Mouse (Mus musculus): ENCODE results near the gene Slc17a7. TPM values are rescaled to one million over a fixed set of nuclear protein-coding genes. Genes with fewer than 3 reads are reported as not detected.
A peak's percentile ranks its signal among the peaks of the same experiment; 100 is the strongest.

The Slc17a7 gene
- polyA plus RNA-seq, 1 experiment from 2014 or later = 1.1 TPM

DNA sequence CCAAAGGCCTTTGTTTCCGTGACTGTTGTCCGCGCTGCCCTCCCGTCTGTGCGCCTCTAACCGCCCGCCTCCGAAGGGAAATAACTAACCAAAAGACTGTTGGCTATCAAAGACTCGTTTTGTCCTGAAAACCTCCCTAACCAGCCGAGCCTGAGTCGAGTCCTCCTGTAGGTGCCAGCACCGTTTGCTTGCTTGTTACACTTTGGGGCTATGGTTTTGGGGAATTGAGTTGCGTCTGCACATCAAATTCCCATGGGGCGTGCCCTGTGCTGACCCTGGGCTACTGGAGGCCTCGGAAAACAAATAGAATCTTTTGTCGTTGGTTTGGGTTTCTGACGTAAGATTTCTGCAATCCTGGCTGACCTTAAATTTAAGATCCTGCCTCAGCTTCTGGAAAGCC is 34.4 kb upstream of the Slc17a7 start:
- Histone ChIP-seq H3K4me3 (ENCODE audit: low read depth, low read length) (peak overlapping the region; percentile 48), H3K9ac (ENCODE audit: low read depth, low read length) (peak overlapping the region; percentile 67), H3K27me3 (ENCODE audit: control insufficient read depth, insufficient read depth, low read depth, low read length) (no peaks in the 10 kb centered on the region), H3K4me1 (ENCODE audit: control insufficient read depth, insufficient read depth, low read length) (peaks cover 31% of the 10 kb centered on the region), H3K4me2 (ENCODE audit: low read length) (peak overlapping the region; percentile 78), H3K27ac (ENCODE audit: low read length) (peak overlapping the region; percentile 91), H3K9me3 (replicated peaks; ENCODE audit: control insufficient read depth, low read length, poor library complexity, severe bottlenecking) (no peaks in the 10 kb centered on the region; the same call in 1 of the 2 replicates), H3K36me3 (ENCODE audit: control insufficient read depth, insufficient read depth, low read length) (peaks cover 18% of the 10 kb centered on the region)
- ATAC-seq = no peak
- WGBS = under 1% methylated on average over 17 of the region's 17 CpGs

DNA sequence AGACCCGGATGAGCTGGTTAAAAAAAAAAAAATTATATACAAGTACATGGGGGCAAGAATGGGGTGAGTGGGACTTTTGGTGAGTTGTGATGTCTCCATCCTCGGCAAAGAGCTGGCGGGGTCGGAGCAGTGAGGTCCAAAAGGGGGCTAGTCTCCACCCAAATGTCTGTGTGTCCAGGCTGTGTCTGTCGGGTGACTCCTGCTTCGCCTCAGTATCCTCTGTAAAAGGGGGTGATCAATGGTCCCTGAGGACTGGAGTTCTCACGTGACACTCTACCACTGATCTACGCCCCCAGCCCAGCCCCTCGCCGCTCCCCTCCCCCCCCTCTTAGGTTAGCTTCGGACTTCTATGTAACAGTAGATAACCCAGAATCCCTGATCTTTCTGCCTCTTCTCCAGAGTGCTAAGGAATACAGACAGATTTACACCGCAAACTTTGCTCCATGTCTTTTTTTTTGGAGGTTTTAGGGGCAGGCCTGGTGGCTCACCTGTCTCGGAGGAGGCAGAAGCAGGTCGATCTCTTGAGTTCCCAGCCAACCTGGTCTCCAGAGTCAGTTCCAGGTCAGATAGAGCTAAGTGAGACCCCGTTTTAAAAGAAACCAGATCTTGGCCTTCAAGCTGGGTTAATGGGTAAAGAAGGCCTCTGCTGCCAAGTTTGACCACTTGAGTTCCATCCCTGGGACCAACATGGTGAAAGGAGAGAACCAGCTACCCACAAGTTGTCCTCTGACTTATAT is 33.8 kb upstream of the Slc17a7 start:
- Histone ChIP-seq H3K9ac (ENCODE audit: low read depth, low read length) (peak overlapping the region; percentile 67; the same call in 1 of the 2 replicates), H3K27me3 (ENCODE audit: control insufficient read depth, insufficient read depth, low read depth, low read length) (no peaks in the 10 kb centered on the region), H3K9me3 (replicated peaks; ENCODE audit: control insufficient read depth, low read length, poor library complexity, severe bottlenecking) (no peaks in the 10 kb centered on the region; the same call in 1 of the 2 replicates), H3K4me1 (ENCODE audit: control insufficient read depth, insufficient read depth, low read length) (peaks cover 26% of the 10 kb centered on the region), H3K4me2 (ENCODE audit: low read length) (peak overlapping the region; percentile 78), H3K36me3 (ENCODE audit: control insufficient read depth, insufficient read depth, low read length) (peaks cover 18% of the 10 kb centered on the region), H3K27ac (ENCODE audit: low read length) (peak overlapping the region; percentile 91), H3K4me3 (ENCODE audit: low read depth, low read length) (peak overlapping the region; percentile 48)
- no peak for ATAC-seq
- WGBS = 55% methylated on average over 15 of the region's 15 CpGs

DNA sequence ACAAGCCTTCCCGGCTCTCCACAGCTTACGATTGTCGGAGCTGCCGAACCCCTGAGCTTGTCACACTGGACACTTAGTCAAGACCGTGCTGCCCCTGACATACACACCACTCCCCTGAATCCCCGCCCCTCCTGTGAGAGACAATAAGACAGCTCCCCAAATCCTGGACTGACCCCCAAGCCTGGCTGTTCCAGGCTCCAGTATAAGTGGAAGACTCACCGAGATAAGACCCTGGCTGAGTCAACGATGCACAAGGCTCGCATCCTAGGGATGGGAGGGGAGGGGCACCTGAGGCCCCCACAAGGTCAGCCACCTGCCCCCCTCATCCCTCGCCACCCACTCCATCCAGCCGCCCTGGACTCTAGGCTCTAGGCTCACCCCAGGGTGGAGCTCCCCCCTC is 31.9 kb upstream of the Slc17a7 start:
- WGBS = 76% methylated on average over 11 of the region's 11 CpGs
- no peak overlapping the region for H3K4me3 ChIP-seq (ENCODE audit: low read depth, low read length)
- H3K9me3 ChIP-seq (replicated peaks; ENCODE audit: control insufficient read depth, low read length, poor library complexity, severe bottlenecking) = no peaks in the 10 kb centered on the region; the same call in 1 of the 2 replicates
- ATAC-seq = no peak
- no peak overlapping the region for H3K9ac ChIP-seq (ENCODE audit: low read depth, low read length)
- H3K4me1 ChIP-seq (ENCODE audit: control insufficient read depth, insufficient read depth, low read length) = peaks cover 19% of the 10 kb centered on the region
- H3K4me2 ChIP-seq (ENCODE audit: low read length) = no peak overlapping the region
- peaks cover under 1% of the 10 kb centered on the region; the same call in 1 of the 2 replicates for H3K36me3 ChIP-seq (ENCODE audit: control insufficient read depth, insufficient read depth, low read length)
- no peak overlapping the region for H3K27ac ChIP-seq (ENCODE audit: low read length)
- H3K27me3 ChIP-seq (ENCODE audit: control insufficient read depth, insufficient read depth, low read depth, low read length) = peaks cover 7% of the 10 kb centered on the region

DNA sequence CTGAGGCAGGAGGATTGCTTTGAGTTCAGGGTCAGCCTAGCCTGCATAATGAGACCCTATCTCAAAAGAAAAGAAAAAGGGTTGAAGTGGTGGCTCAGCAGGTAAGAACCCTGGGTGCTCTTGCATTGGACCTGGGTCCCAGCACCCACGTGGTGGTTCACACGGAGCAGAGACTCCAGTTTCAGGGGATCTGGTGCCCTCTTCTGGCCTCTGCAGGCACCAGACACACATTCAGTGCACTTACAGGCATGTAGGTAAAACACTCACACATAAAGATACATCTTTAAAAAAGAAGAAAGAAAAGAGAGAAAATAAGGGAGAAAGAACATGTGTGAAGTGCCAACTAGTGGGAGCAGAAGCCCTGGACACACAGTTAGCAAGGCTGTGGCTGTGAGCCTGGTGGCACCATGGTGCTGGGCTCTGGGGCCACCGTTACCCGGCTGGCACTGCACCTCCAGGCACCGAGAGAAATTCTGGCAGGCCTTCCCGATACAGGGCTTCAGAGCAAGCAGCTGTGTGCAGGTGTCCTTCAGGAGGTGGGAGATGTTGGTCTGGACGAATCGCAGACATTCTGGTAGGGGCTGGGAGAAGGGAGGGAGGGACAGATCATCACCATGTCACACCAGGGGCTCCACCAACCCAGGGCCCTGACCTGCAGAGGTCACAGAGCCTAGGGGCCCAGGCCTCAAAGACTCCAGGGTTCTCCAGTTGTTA is 30.1 kb upstream of the Slc17a7 start:
- H3K9me3 ChIP-seq (replicated peaks; ENCODE audit: control insufficient read depth, low read length, poor library complexity, severe bottlenecking) = no peaks in the 10 kb centered on the region; the same call in 1 of the 2 replicates
- no peaks in the 10 kb centered on the region for H3K36me3 ChIP-seq (ENCODE audit: control insufficient read depth, insufficient read depth, low read length)
- no peak overlapping the region for H3K4me3 ChIP-seq (ENCODE audit: low read depth, low read length)
- H3K4me1 ChIP-seq (ENCODE audit: control insufficient read depth, insufficient read depth, low read length) = peaks cover 10% of the 10 kb centered on the region
- WGBS = 74% methylated on average over 8 of the region's 8 CpGs
- no peak for ATAC-seq
- no peak overlapping the region for H3K27ac ChIP-seq (ENCODE audit: low read length)
- H3K27me3 ChIP-seq (ENCODE audit: control insufficient read depth, insufficient read depth, low read depth, low read length) = peaks cover 14% of the 10 kb centered on the region
- H3K9ac ChIP-seq (ENCODE audit: low read depth, low read length) = no peak overlapping the region
- no peak overlapping the region for H3K4me2 ChIP-seq (ENCODE audit: low read length)

DNA sequence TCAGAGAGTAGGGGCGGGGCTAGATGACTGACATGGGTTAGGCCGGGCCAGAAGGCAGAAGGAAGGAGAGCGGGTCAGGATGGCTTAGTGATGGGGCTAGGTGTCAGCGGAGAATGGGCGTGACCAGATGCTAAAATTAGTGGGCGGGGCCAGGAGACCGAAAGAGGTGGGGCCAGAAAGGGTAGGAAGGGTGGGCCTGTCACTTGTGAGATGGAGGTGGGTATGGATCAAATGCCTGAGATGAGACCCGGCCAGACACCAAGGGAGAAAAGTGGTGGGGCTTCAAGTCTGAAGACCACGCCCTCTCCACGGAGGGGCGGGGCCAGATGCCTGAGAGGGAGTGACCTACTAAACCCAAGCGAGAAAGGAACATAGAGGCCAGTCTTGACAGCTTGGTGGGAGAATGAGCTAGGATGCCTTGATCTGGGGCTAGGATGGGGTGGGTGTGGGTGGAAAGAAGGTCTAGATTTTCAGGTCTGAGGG is 29.2 kb upstream of the Slc17a7 start:
- no peak for ATAC-seq
- 5% methylated on average over 12 of the region's 12 CpGs for WGBS
- Histone ChIP-seq H3K9ac (ENCODE audit: low read depth, low read length) (no peak overlapping the region), H3K4me3 (ENCODE audit: low read depth, low read length) (no peak overlapping the region), H3K36me3 (ENCODE audit: control insufficient read depth, insufficient read depth, low read length) (no peaks in the 10 kb centered on the region), H3K9me3 (replicated peaks; ENCODE audit: control insufficient read depth, low read length, poor library complexity, severe bottlenecking) (no peaks in the 10 kb centered on the region; the same call in 1 of the 2 replicates), H3K4me2 (ENCODE audit: low read length) (no peak overlapping the region), H3K4me1 (ENCODE audit: control insufficient read depth, insufficient read depth, low read length) (peaks cover 6% of the 10 kb centered on the region), H3K27me3 (ENCODE audit: control insufficient read depth, insufficient read depth, low read depth, low read length) (peaks cover 14% of the 10 kb centered on the region), H3K27ac (ENCODE audit: low read length) (no peak overlapping the region)

DNA sequence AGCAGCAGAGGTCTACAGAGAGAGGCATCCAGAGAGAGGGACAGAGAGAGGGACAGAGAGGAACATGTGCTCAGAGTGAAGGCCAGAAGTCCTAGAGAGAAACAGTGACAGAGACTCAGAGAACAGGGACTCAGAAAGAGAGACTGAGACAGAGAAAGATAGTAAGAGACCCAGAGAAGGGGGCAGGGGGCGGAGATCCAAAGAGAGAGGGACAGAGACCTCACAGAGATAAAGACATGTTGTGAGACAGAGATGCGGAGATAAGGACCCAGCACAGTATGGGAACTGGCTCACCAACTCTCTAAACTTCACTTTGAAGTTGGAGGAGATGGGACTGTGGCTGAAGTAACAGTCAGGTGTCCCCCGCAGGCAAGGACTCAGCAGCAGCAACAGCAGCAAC is 28.4 kb upstream of the Slc17a7 start:
- ATAC-seq = no peak
- no peaks in the 10 kb centered on the region; the same call in 1 of the 2 replicates for H3K9me3 ChIP-seq (replicated peaks; ENCODE audit: control insufficient read depth, low read length, poor library complexity, severe bottlenecking)
- no peak overlapping the region for H3K4me3 ChIP-seq (ENCODE audit: low read depth, low read length)
- no peak overlapping the region for H3K27ac ChIP-seq (ENCODE audit: low read length)
- peak overlapping the region; percentile 68; the same call in 1 of the 2 replicates for H3K9ac ChIP-seq (ENCODE audit: low read depth, low read length)
- WGBS = 85% methylated on average over 3 of the region's 3 CpGs
- peaks cover 14% of the 10 kb centered on the region for H3K27me3 ChIP-seq (ENCODE audit: control insufficient read depth, insufficient read depth, low read depth, low read length)
- H3K4me1 ChIP-seq (ENCODE audit: control insufficient read depth, insufficient read depth, low read length) = peaks cover 4% of the 10 kb centered on the region; the same call in 1 of the 2 replicates
- no peaks in the 10 kb centered on the region for H3K36me3 ChIP-seq (ENCODE audit: control insufficient read depth, insufficient read depth, low read length)
- no peak overlapping the region for H3K4me2 ChIP-seq (ENCODE audit: low read length)

DNA sequence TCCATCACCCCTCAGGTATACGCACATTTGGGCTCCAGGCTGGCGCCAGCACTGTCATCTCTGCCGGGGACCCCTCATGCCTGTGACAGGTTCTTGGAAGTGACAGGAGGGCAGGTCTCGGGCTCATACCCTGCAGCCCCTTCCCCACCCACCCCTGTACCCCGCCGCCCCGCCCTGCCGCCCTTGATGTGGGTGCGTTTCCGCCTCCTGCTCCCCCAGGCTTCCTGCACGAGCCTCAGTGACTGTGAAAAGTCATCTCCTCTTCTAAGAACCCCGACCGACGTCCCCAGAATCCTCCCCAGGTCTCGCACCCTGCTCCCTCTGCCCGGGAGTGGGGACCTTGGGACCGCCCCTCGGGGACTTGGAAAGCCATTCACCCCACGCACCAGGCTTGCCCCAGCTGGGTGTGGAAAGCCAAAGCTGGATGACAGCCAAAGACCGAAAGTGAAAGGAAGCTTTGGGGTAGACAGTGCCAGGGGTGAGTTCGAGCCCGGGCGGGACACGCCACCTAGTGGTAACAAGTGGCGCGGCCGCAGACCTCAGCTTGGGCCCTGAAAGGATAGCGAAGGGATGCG is 27.7 kb upstream of the Slc17a7 start, which contains the start of the genes Gm45713 and Flt3l:
TSS of gene Gm45713 (minus strand) at position 239 of the 575 bp plus-strand sequence.
TSS of gene Flt3l (minus strand) at position 440 of the 575 bp plus-strand sequence.
- Histone ChIP-seq H3K4me1 (ENCODE audit: control insufficient read depth, insufficient read depth, low read length) (peaks cover 4% of the 10 kb centered on the region; the same call in 1 of the 2 replicates), H3K4me3 (ENCODE audit: low read depth, low read length) (peak within 1 kb of the TSS; percentile 41), H3K9me3 (replicated peaks; ENCODE audit: control insufficient read depth, low read length, poor library complexity, severe bottlenecking) (no peaks in the 10 kb centered on the region; the same call in 1 of the 2 replicates), H3K27me3 (ENCODE audit: control insufficient read depth, insufficient read depth, low read depth, low read length) (peaks cover 14% of the 10 kb centered on the region), H3K9ac (ENCODE audit: low read depth, low read length) (peak within 1 kb of the TSS; percentile 68), H3K4me2 (ENCODE audit: low read length) (peak within 1 kb of the TSS; percentile 68), H3K36me3 (ENCODE audit: control insufficient read depth, insufficient read depth, low read length) (no peaks in the 10 kb centered on the region), H3K27ac (ENCODE audit: low read length) (no peak within 1 kb of the TSS)
- 6% methylated on average over 29 of the region's 29 CpGs for WGBS
- ATAC-seq = peak; percentile 77

DNA sequence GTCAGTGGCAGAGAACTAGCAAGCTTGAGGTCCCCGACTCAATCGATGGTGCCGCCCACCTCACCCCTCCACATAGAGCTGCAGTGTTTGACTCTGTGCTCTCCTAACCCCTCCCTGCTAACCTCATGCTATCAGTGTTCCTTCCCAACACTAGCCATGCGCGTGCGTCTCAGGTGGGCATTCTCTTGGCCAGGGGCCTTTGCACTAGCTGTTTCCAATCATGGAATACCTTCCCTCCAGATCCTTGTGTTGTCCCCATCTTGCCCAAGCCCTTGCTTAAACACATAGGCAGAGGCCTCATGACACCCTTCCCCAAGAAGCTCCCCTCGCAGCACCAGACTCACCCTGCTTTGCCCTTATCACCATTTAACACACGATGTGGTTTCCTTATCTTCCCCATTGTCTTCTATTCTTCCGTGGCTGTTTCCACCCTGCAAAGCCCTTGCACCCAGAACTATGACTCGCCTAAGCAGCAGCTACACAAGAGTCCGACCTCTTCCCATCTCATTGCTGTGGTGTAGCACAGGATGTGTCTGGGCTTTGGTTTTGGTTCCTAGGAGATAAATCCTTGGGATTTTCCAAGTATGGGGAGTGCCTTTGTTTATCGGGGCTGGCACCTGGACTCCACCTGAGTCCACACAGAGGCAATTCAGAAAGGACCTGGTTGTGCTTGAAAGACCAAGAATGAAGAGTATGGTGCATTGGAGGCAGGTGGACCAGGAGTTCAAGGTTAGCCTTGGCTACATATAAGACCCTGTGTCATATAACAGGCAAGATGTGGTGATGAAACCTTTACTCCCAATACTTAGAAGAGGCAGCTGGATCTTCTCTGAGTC is 26.4 kb upstream of the Slc17a7 start:
- Histone ChIP-seq H3K9me3 (replicated peaks; ENCODE audit: control insufficient read depth, low read length, poor library complexity, severe bottlenecking) (no peaks in the 10 kb centered on the region; the same call in 1 of the 2 replicates), H3K4me2 (ENCODE audit: low read length) (no peak overlapping the region), H3K4me3 (ENCODE audit: low read depth, low read length) (no peak overlapping the region), H3K27ac (ENCODE audit: low read length) (no peak overlapping the region), H3K27me3 (ENCODE audit: control insufficient read depth, insufficient read depth, low read depth, low read length) (peaks cover 14% of the 10 kb centered on the region), H3K9ac (ENCODE audit: low read depth, low read length) (no peak overlapping the region), H3K36me3 (ENCODE audit: control insufficient read depth, insufficient read depth, low read length) (no peaks in the 10 kb centered on the region), H3K4me1 (ENCODE audit: control insufficient read depth, insufficient read depth, low read length) (peaks cover 4% of the 10 kb centered on the region; the same call in 1 of the 2 replicates)
- WGBS = 83% methylated on average over 12 of the region's 12 CpGs
- ATAC-seq = no peak

Measured in midbrain, embryonic 16.5 days (tissue).